Mouse (Mus musculus) left cerebral cortex, postnatal 36 days (tissue): ENCODE measurements around the gene Fut7. TPM values are rescaled to one million over a fixed set of nuclear protein-coding genes. Genes with fewer than 3 reads are reported as not detected.
A peak's percentile ranks its signal among the peaks of the same experiment; 100 is the strongest.
"Not testable (repeated sequence)": the region's sequence is repeated elsewhere in the genome, so short reads cannot be mapped to it uniquely, and the experiment has no call there.

ENCODE experiments used
- DNase-seq, 2 experiments: peaks; one replicate each; pipeline ENCODE4 v3.0.0; 2021 to 2022; ENCODE audit warnings: low spot score in 2 of 2, mixed read lengths in 1 of 2
- intact Hi-C: fragments of 180-260 bp; cut with DNase I; formaldehyde crosslinking; loops from one replicate; pipeline ENCODE4 v1.15.1; 2025
- total RNA-seq, 2 experiments: library from RNA; stranded (reverse); gene quantifications; 2 replicates each; pipeline ENCODE4 v1.2.3; 2021

Gene Fut7
- under 1 TPM in 1 of 2 experiments, not detected in 1; 0.20 TPM for total RNA-seq

- no peak for DNase-seq
- intact Hi-C loops = loop anchor here (10.0 kb wide), 1 partner anchor 72 kb away; the partner anchor contains the start of gene Lcn12
Observed at GRCm38 (mm10) chr2:25422587-25423410, at the start of gene Fut7. Fut7 (plus strand) TSS chr2:25423267.

GRCm38 (mm10) chr2:25373431-25373830 is 49.6 kb upstream of the Fut7 start:
- intact Hi-C loops = no loop called here
- no peak for DNase-seq

GRCm38 (mm10) chr2:25376589-25376988 is 46.5 kb upstream of the Fut7 start:
- intact Hi-C loops = no loop called here

GRCm38 (mm10) chr2:25384492-25384891 is 38.6 kb upstream of the Fut7 start:
- DNase-seq = no peak
- intact Hi-C loops = no loop called here

More at GRCm38 (mm10) chr2:25376589-25376988, 46.5 kb upstream of the Fut7 start:
- no peak for DNase-seq

- intact Hi-C loops = no loop called here
- no peak for DNase-seq
Observed at GRCm38 (mm10) chr2:25391266-25391665, 31.8 kb upstream of the Fut7 start.

GRCm38 (mm10) chr2:25394281-25395221 is 28.5 kb upstream of the Fut7 start:
- intact Hi-C loops = no loop called here
- peak in 1 of 2 experiments; percentile 21 for DNase-seq

GRCm38 (mm10) chr2:25395721-25396596 is 27.1 kb upstream of the Fut7 start, which contains the start of gene Entpd2:
Entpd2 (plus strand) TSS chr2:25395874.
- DNase-seq = no peak
- intact Hi-C loops = no loop called here

GRCm38 (mm10) chr2:25396597-25396983 is 26.5 kb upstream of the Fut7 start:
- no peak for DNase-seq
- intact Hi-C loops = no loop called here

- no peak for DNase-seq
- intact Hi-C loops = no loop called here
Observed at GRCm38 (mm10) chr2:25397010-25397409, 26.1 kb upstream of the Fut7 start.

- DNase-seq = no peak
- intact Hi-C loops = no loop called here
Observed at GRCm38 (mm10) chr2:25398065-25398464, 25.0 kb upstream of the Fut7 start.

GRCm38 (mm10) chr2:25399051-25399450 is 24.0 kb upstream of the Fut7 start, which contains the start of gene Npdc1:
Npdc1 (plus strand) TSS chr2:25399351.
- intact Hi-C loops = no loop called here
- no peak for DNase-seq

- intact Hi-C loops = loop anchor here (5.0 kb wide), 1 partner anchor 123 kb away; no protein-coding TSS in a partner anchor
- DNase-seq = no peak
Observed at GRCm38 (mm10) chr2:25400291-25400690, 22.8 kb upstream of the Fut7 start.

- intact Hi-C loops = loop anchor here (5.0 kb wide), 1 partner anchor 123 kb away; no protein-coding TSS in a partner anchor
- DNase-seq = peak; percentile 40 to 64
Observed at GRCm38 (mm10) chr2:25400764-25401163, 22.3 kb upstream of the Fut7 start.

GRCm38 (mm10) chr2:25402377-25402971 is 20.6 kb upstream of the Fut7 start:
- intact Hi-C loops = loop anchor here (5.0 kb wide), 1 partner anchor 125 kb away; no protein-coding TSS in a partner anchor
- peak; percentile 41 to 62 for DNase-seq

- intact Hi-C loops = loop anchor here (1.0 to 5.0 kb wide), 2 partner anchors 84 to 126 kb away; partner anchors contain the start of gene Grin1
- peak; percentile 91 to 93 for DNase-seq
Observed at GRCm38 (mm10) chr2:25402972-25403601, 20.0 kb upstream of the Fut7 start.

GRCm38 (mm10) chr2:25403994-25404393 is 19.1 kb upstream of the Fut7 start:
- no peak for DNase-seq
- intact Hi-C loops = loop anchor here (1.0 to 5.0 kb wide), 2 partner anchors 85 to 127 kb away; partner anchors contain the start of gene Grin1

GRCm38 (mm10) chr2:25408908-25409307 is 14.2 kb upstream of the Fut7 start:
- intact Hi-C loops = no loop called here
- DNase-seq = no peak

- DNase-seq, intact Hi-C loops: not testable (repeated sequence)
Observed at GRCm38 (mm10) chr2:25413436-25413835, 9.6 kb upstream of the Fut7 start.
